Mouse (Mus musculus): ENCODE results near the gene Dnajb2.

- TF ChIP-seq NRF1 (IDR thresholded peaks at IDR 0.05; ENCODE audit: low read depth, low read length) (peak; percentile 71), ZNF384 (IDR thresholded peaks at IDR 0.05; ENCODE audit: low read depth, low read length) (peak; percentile 57), NELFE (IDR thresholded peaks at IDR 0.05; ENCODE audit: low read depth, low read length) (peak; percentile 69), CTCF (conservative IDR thresholded peaks at IDR 0.05 in 1 of 2, IDR thresholded peaks at IDR 0.05 in 1 of 2; ENCODE audit: low read depth in 2 of 2, low read length in 2 of 2) (peak; percentile 46 to 92; a peak in 3 of 4 replicates), POLR2A (IDR thresholded peaks at IDR 0.05; ENCODE audit: low read depth, low read length) (peak; percentile 52), BHLHE40 (IDR thresholded peaks at IDR 0.05; ENCODE audit: low read depth, low read length) (no peak; the same call in 1 of the 2 replicates), JUND (conservative IDR thresholded peaks at IDR 0.05; ENCODE audit: low read depth, low read length) (no peak), POLR2AphosphoS2 (IDR thresholded peaks at IDR 0.05; ENCODE audit: low read depth, low read length) (no peak), MAX (IDR thresholded peaks at IDR 0.05; ENCODE audit: low read length) (peak; percentile 71), SIN3A (IDR thresholded peaks at IDR 0.05; ENCODE audit: low read length) (peak; percentile 77), MAFK (IDR thresholded peaks at IDR 0.05; ENCODE audit: insufficient replicate concordance, low read length) (no peak), ZC3H11A (IDR thresholded peaks at IDR 0.05; ENCODE audit: low read depth, low read length) (no peak)
Measured at GRCm38 (mm10) chr1:75251112-75251970, 15.1 kb downstream of the Dnajb2 start.

Data from CH12.LX (cell line).